Mouse (Mus musculus) splenic B cell, adult 2 months (primary cell): ENCODE measurements around the gene Cdk14.

Experiments used
- DNase-seq: peaks from one replicate; pipeline ENCODE4 v3.0.0-alpha.2; 2011; ENCODE audit warnings: low read depth, low spot score
- H3K27me3 ChIP-seq: 2 replicates; pipeline ENCODE4 v1.6.1; 2012; ENCODE audit warnings: mild to moderate bottlenecking, low read length, moderate library complexity, mixed read lengths; ENCODE audit not compliant: control insufficient read depth, poor library complexity, insufficient read depth, severe bottlenecking
- H3K36me3 ChIP-seq: 2 replicates; pipeline ENCODE4 v1.6.1; 2012; ENCODE audit warnings: mild to moderate bottlenecking, low read length, moderate library complexity, mixed read lengths; ENCODE audit not compliant: control insufficient read depth, poor library complexity, insufficient read depth, severe bottlenecking

Gene Cdk14

DNA sequence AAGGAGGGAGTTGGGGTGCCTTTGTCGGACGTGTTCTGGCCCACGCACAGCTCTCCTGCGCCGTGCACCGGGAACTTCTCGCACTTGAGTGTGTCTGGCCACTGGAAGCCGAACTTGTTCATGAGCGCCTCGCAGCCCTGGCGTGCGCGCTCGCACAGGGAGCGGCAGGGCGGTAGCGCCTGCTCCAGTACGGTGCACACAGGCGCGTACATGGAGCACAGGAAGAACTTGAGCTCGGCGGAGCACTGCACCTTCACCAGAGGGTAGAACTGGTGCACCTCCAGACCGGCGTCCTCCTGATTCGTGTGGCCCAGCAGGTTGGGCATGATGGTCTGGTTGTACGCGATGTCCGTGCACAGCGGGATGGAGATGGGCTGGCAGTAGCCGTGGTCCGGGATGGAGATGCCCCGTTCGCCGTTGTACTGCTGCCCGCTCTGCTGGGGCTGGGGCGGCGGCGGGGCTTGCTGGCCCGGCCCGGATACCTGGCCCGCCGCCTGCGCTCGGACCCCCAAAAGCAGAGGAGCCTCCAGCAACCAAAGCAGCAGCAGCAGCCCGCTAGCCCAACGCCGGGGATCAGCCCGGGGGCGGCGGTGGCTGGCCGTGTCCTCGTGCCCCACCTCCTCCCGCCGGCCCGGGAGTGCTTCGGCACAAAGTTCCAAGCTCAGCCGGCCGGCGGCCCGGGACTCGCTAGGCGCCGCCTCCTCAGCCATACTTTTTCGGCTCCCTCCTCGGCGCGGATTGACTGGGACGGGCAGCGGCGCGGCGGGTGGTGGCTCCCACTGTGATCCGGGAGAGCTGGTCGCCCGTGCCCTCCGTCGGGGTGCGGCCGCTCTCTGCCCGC is 663.0 kb downstream of the Cdk14 start:
- H3K27me3 ChIP-seq = no peaks in the 10 kb centered on the region
- no peak for DNase-seq
- H3K36me3 ChIP-seq = no peaks in the 10 kb centered on the region

DNA sequence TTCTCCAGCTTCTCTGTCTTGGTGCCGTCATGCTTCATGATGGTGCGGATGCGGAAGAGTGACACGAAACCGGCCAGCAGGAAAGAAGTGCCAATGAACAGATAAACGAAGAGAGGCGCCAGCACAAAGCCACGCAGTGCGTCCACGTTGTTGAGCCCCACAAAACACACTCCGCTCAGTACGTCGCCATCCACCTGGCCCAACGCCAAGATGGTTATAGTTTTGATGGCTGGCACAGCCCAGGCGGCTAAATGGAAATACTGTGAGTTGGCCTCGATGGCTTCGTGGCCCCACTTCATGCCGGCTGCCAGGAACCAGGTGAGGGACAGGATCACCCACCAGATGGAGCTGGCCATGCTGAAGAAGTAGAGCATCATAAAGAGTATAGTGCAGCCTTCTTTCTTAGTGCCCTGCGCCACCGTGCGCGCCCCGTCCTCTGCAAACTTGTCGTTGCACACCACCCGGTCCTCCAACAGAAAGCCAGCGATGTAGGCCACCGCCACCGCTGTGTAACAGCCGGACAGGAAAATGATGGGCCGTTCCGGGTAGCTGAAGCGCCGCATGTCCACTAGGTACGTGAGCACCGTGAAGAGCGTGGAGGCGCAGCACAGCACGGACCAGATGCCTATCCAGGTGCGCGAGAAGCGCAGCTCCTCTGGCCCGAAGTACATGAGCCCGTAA is 664.0 kb downstream of the Cdk14 start:
- H3K27me3 ChIP-seq = no peaks in the 10 kb centered on the region
- DNase-seq = no peak
- H3K36me3 ChIP-seq = no peaks in the 10 kb centered on the region

DNA sequence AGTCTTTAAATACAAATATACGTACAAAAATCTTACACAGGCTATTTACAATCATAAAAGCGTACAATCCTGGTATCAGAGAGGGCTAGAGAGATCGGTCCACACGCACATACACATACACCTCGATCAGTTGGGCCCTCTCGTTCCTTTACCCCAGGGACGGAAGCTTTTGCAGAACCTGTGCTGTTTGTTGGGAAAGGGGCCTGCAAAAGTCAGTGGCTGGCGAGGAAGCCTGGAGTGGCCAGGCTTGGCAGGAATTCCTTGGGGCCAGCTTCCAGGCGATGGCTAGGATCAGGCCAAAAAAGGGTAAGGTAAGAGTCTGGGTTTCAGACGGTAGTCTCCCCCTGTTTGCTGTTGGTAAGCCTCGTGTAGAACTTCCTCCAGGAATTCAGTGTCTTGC is 664.8 kb downstream of the Cdk14 start:
- Histone ChIP-seq H3K27me3 (no peaks in the 10 kb centered on the region), H3K36me3 (no peaks in the 10 kb centered on the region)
- DNase-seq = no peak

DNA sequence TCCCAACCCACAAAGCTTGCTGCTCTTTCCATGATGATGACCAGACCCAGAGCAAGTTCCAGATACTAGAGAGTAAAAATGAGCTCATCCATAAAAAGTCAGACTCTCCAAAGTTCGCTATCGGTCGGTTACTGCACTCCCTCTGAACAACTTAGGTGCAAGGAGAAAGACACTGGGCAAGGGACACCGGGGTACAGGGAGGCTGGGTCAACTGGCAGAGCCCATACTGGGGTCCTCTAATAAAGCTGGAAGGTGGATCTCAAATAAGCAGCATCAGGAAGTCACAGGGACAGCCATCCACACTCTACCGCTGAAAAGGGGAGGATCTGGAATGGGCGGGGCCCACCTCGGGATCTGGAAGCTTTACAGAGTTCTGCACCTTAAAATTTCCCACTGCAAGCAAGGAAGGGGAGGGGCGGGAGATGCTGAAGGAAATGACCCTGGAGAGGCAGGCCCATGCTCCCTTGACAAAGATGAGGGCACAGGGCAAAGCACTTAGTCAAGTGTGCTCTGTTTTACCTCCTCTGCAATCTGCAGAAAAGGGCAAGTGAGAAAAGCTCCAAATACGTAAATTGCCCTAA is 665.3 kb downstream of the Cdk14 start:
- no peak for DNase-seq
- Histone ChIP-seq H3K27me3 (no peaks in the 10 kb centered on the region), H3K36me3 (no peaks in the 10 kb centered on the region)
